Mouse (Mus musculus) olfactory bulb, adult 2 months (tissue): ENCODE measurements around the gene Lhfpl5. TPM values are rescaled to one million over a fixed set of nuclear protein-coding genes. Genes with fewer than 3 reads are reported as not detected.

Experiments
- H3K27ac ChIP-seq: fragments of 200-500 bp; 2 replicates; pipeline ENCODE4 v1.5.1; 2012; ENCODE audit warnings: low read depth, low read length; ENCODE audit not compliant: insufficient read depth
- H3K4me1 ChIP-seq: fragments of 200-500 bp; 2 replicates; pipeline ENCODE4 v1.6.1; 2012; ENCODE audit warnings: low read length; ENCODE audit not compliant: control insufficient read depth, insufficient read depth
- H3K4me3 ChIP-seq: fragments of 200-500 bp; 2 replicates; pipeline ENCODE4 v1.5.1; 2012; ENCODE audit warnings: mild to moderate bottlenecking, low read depth, low read length, moderate library complexity; ENCODE audit not compliant: insufficient read depth
- CTCF ChIP-seq: fragments of 200-500 bp; IDR thresholded peaks from 2 replicates; pipeline ENCODE4 v1.5.1; 2012; ENCODE audit warnings: low read depth, mild to moderate bottlenecking, low read length, moderate library complexity; ENCODE audit not compliant: insufficient read depth
- POLR2A ChIP-seq: fragments of 200-500 bp; IDR thresholded peaks from 2 replicates; pipeline ENCODE4 v1.6.1; 2012; ENCODE audit warnings: mild to moderate bottlenecking, low read depth, low read length, moderate library complexity; ENCODE audit not compliant: insufficient read depth
- WGBS: fragments of 180-500 bp; shearing (Covaris S2); methylation state at CpG from one replicate; pipeline ENCODE4 v1.1.7; 2018; 5-methylcytosine and 5-hydroxymethylcytosine counted together
- polyA plus RNA-seq: library from polyadenylated mRNA; stranded (reverse); fragments of >200 nt; gene quantifications from 2 replicates; pipeline ENCODE4 v1.2.4, GENCODE M21; 2012; ENCODE audit warnings: low replicate concordance; ENCODE audit not compliant: missing spikeins, insufficient read depth, insufficient read length

The Lhfpl5 gene
- polyA plus RNA-seq = not detected in 2 replicates

DNA sequence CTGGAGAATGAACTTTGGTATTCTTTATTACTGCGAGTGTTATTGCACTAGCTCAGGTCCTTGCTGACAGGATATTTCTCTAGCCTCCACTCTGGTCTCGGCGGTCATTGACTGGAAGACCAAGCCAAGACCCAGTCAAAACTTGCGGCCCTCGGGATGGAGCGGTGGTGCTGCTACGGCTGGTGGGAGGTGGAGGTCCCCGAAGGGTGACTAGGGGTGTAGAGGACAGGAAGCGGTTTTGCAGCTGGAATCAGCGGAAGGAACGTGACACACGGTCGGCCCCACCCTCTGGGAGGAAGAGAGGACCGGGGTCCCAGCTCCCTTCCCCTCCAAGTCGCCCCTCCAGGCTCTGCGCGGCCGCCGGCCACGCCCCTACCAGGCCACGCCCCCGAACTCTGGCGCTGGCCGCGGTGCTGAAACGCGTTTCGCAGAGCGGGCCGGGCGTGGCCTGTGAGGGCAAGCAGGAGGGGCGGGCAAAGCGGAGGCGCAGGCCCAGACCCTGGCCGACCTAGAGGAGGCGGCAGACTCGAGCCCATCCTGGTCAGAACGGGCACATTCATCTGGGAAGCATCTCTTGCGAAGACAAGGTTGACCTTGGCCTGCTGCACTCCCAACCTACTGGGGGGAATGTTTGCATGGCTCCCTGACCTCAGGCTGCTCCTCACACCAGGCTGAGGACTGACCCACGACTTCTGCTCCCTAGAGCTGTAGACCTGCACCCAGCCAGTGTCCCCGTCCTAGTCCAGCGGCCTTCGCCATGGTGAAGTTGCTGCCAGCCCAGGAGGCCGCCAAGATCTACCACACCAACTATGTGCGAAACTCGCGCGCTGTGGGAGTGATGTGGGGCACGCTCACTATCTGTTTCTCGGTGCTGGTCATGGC, at the start of gene Lhfpl5:
Gene Lhfpl5, plus strand, starts transcription at position 398 of the 882 bp plus-strand sequence.
- 16% methylated on average over 50 of the region's 50 CpGs for WGBS
- H3K4me1 ChIP-seq = peaks cover 21% of the 10 kb centered on the region
- TF ChIP-seq CTCF (peak; percentile 20; the same call in 1 of the 2 replicates), POLR2A (no peak; the same call in 1 of the 2 replicates)

DNA sequence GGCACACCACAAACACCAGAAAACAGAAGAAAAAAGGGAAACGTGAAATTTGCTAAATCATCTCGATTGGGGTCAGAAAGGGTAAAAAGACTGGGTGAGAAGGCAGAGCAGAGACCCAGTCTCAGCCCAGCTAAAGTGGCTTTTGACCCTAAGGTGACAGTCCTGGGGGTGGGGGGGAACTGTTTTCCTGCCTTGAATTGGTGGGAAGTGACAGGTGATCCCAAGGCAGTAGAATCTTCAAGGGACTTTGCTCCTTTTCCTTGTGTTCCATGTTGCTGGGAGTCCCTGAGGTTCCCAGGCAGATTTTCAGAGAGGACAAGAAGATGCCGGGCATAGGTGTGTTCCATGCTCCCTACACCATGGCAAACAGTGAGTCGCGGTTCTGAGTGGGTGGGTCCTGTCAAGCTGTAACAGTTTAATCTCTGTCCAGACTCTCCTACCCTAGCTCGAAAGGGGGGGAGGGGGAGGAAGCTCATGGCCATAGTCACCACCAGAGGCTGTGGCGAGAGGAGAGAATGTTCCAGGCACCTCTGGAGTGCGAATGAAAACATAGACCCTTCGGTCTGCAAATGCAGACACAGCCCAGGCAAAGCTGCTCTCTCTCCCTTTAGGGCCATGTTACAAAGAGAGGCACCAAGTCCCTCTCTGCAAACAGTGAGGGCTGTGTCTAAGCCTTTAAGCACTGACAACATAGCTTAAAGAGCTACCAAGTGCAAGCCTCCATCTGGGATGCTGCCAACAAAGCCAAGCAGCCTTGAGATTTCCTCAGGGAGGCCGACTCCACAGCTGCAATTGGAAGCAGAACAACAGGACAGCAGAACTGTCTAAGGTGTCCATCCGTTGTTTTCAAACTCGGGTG, 48.0 kb upstream of the Lhfpl5 start:
- peaks cover 14% of the 10 kb centered on the region for H3K4me1 ChIP-seq
- WGBS = 32% methylated on average over 12 of the region's 12 CpGs
- TF ChIP-seq CTCF = no peak
- no peak for TF ChIP-seq POLR2A
- H3K4me3 ChIP-seq = no peak overlapping the region
- H3K27ac ChIP-seq = 0 out of 2 replicates have a peak overlapping the region, but pooled peaks have one; percentile 3

More for the DNA sequence above, at the start of gene Lhfpl5:
- Histone ChIP-seq H3K27ac (no peak within 1 kb of the TSS), H3K4me3 (peak within 1 kb of the TSS; percentile 42)

GRCm38 (mm10) chr17:28528043-28528351, 47.4 kb upstream of the Lhfpl5 start:
- WGBS = 2% methylated on average over 6 of the region's 6 CpGs
- TF ChIP-seq POLR2A (no peak), CTCF (peak; percentile 89)
- no peak overlapping the region for H3K27ac ChIP-seq
- no peak overlapping the region for H3K4me3 ChIP-seq
- H3K4me1 ChIP-seq = peaks cover 14% of the 10 kb centered on the region

DNA sequence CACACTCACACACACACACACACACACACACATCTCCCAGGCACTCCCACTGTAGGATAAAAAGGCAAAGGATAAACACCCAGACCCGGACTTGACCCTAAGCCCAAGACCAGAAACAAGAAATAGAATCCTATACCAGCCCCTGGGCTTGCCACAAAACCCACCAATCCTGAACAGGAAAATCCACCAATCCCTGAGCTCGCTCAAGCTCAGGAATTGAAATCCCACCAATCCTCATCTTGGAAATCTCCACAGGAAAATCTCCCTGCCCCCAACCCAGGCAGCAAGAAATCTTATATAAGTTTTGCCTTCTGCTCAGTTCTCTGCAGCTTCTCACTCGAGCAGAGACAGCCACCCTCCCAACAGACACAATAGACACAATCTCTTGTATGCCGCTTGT, 46.3 kb upstream of the Lhfpl5 start:
- no peak overlapping the region for H3K27ac ChIP-seq
- WGBS = 73% methylated on average over 4 of the region's 4 CpGs
- H3K4me1 ChIP-seq = peaks cover 8% of the 10 kb centered on the region
- no peak for TF ChIP-seq CTCF
- TF ChIP-seq POLR2A = no peak
- H3K4me3 ChIP-seq = no peak overlapping the region

DNA sequence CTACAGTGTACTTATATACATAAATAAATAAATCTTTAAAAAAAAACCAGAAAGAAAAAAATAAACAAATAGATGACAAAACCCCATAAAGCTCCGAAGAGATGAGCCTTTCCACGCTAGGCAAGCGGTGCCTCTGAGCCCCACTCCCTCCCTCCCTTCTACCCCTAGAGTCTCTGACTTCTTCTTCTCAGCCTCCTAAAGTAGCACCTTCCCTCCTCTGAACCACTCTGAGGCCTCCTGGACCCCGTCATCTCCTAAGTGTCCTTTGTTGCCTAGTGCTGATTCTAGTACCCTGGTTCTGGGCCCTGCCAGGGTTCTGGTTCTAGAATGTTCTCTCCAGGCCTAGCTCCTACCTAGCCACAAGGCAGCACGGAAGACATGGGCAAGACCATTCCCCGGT, 44.9 kb upstream of the Lhfpl5 start, which contains the start of gene Armc12:
Gene Armc12, plus strand, starts transcription at position 301 of the 400 bp plus-strand sequence.
- TF ChIP-seq POLR2A = no peak
- TF ChIP-seq CTCF = no peak
- Histone ChIP-seq H3K4me1 (peaks cover 8% of the 10 kb centered on the region), H3K27ac (no peak within 1 kb of the TSS), H3K4me3 (no peak within 1 kb of the TSS)
- 92% methylated on average over 6 of the region's 6 CpGs for WGBS

DNA sequence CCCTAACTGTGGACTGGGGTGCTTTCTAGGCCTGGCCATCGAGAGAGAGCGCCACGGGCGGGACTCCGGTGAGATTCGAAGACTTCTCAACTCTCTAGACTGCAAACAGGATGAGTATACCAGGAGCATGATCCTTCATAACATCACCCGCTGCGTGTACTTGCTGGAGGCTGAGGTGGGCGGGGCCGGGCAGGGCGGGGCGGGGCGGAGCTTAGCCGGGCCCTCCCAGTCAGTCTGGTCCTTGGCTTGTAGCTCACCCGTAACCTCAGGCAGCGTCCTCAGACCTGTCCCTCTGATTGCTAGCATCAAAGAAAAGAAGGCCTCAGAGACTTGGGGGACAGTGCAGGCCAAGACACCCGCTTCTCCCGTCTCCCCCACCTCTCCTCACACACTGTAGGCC, 43.5 kb upstream of the Lhfpl5 start:
- WGBS = 39% methylated on average over 18 of the region's 18 CpGs
- H3K4me1 ChIP-seq = peaks cover 8% of the 10 kb centered on the region
- H3K27ac ChIP-seq = no peak overlapping the region
- TF ChIP-seq CTCF (no peak), POLR2A (no peak)
- no peak overlapping the region for H3K4me3 ChIP-seq

DNA sequence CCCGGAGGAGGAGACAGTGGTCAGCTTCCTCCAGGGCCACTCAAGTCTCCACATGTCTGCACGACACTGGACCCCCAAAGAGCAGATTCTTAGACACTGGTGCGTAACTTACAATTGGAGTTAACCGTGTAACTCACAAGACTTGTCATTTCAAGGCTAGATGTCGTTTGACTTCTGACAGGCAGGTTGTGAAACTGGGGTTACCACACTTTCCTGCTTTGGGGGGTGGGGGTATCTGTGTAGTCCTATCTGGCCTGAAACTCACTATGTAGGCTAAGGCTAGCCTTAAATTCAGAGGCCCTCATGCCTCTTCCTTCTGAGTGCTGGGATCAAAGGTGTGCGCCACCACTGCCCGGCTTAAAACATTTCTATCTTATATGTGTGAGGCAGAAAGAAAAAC, 42.9 kb upstream of the Lhfpl5 start:
- H3K27ac ChIP-seq = no peak overlapping the region
- peaks cover 3% of the 10 kb centered on the region for H3K4me1 ChIP-seq
- WGBS = 93% methylated on average over 7 of the region's 7 CpGs
- H3K4me3 ChIP-seq = no peak overlapping the region
- TF ChIP-seq CTCF (no peak), POLR2A (no peak)

GRCm38 (mm10) chr17:28533327-28533726, 42.1 kb upstream of the Lhfpl5 start:
- Histone ChIP-seq H3K4me3 (no peak overlapping the region), H3K4me1 (no peaks in the 10 kb centered on the region), H3K27ac (no peak overlapping the region)
- WGBS = 95% methylated on average over 13 of the region's 13 CpGs
- TF ChIP-seq CTCF = no peak
- no peak for TF ChIP-seq POLR2A

DNA sequence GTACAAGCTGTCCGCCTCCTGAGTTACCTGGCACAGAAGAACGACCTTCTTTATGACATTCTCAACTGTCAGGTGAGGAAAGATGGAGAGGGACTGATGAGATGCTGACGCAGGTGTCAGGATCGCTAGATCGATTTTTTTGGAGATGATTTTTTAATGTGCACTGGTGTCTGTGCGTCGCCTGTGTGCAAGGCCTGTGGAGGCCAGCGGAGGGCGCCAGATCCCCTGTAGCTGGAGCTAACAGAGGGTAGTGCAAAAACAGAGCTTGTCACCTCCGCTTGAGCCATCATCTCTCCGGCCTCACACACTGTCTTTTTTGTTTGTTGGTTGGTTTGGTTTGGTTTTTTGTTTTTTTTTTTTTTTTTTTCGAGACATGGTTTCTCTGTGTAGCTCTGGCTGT, 37.6 kb upstream of the Lhfpl5 start:
- 52% methylated on average over 12 of the region's 12 CpGs for WGBS
- Histone ChIP-seq H3K4me3 (no peak overlapping the region), H3K4me1 (no peaks in the 10 kb centered on the region), H3K27ac (no peak overlapping the region)
- TF ChIP-seq POLR2A (no peak), CTCF (no peak)
